Mouse (Mus musculus): Measurements from ENCODE around the gene Ubald2.
"Not testable (repeated sequence)": the region's sequence is repeated elsewhere in the genome, so short reads cannot be mapped to it uniquely, and the experiment has no call there.

The Ubald2 gene

DNA sequence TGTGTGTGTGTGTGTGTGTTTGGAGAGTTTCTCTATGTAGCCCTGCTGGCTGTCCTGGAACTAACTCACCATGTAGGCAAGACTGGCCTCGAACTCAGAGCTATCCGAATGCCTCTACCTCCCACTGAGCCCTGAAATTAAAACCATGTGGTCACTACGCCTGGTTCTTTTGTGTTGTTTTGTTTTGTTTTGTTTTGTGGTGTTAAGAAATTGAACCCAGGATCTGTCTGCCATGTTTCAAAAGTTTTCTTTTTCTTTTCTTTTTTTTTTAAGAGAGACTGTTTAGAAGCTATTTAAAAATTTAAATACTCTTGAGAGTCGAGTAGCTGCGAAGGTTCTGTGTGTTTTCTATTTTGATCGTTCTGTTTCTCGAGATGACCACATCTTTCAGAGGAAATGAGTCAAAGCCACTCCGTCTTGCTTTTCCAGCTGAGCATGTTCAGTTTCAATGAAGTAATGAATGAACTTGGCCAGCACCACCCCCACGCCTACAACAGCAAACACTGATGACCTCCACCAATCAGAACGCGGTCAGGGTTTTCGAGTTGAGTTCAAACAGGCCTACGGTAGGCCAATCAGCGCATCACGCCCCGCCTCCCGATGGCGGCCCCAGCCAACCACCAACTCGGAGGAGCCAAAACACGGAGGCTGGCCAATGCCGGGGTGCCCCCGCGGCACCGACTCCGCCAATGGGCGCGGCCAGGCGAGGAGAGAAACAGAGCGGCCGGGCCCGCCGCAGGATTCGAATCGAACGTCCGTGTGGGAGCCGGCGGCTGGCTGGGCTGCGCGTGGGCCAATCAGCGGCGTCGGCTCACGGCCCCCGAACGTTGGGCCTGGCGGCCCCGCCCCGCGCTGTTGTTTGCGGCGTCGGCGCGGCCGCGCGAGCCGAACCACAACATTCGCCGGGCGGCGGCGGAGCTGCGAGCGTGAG lies at the start of gene Ubald2:
Ubald2 (plus strand) TSS at position 739 of the 931 bp plus-strand sequence.
- in situ Hi-C loops (cut with MboI) = no loop called here

DNA sequence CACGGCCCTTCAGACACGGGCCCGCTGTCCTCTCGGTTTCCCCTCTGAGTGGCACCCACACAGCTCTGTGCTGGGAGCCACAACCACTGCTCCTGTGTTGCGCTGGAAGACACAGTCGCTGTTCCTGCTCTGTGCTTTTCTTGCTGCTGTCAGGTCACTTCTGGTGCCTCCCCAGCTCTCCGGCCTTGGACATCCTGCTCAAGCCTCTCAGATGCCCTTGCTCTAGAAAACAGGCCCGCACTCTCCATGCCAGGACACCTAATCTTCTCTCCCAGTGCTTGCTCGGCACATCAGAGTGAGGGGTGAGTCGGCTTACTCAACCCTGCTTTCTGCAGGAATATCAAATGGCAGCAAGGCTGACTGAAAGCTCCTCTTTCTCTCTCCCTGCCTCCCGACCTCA lies 49.7 kb upstream of the Ubald2 start:
- in situ Hi-C loops (cut with MboI) = no loop called here

DNA sequence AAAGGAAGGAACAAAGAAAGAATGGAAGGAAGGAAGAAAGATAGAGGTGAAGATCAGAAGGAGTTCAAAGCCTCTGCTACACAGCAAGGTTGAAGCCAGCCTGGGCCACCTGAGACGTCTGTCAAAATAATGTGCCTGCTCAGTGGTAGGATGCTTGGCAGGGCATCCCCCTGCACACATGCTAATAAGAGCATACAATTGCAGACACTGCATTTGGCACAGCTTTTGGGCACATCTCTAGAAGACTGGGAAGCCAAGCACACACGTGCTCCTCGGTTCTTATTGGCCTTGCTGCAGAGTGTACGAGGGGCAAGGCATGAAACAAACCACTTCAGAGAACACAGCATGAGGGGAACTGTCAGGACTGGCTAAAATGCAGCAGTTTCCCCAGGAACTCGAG lies 47.9 kb upstream of the Ubald2 start:
- in situ Hi-C loops (cut with MboI) = no loop called here

DNA sequence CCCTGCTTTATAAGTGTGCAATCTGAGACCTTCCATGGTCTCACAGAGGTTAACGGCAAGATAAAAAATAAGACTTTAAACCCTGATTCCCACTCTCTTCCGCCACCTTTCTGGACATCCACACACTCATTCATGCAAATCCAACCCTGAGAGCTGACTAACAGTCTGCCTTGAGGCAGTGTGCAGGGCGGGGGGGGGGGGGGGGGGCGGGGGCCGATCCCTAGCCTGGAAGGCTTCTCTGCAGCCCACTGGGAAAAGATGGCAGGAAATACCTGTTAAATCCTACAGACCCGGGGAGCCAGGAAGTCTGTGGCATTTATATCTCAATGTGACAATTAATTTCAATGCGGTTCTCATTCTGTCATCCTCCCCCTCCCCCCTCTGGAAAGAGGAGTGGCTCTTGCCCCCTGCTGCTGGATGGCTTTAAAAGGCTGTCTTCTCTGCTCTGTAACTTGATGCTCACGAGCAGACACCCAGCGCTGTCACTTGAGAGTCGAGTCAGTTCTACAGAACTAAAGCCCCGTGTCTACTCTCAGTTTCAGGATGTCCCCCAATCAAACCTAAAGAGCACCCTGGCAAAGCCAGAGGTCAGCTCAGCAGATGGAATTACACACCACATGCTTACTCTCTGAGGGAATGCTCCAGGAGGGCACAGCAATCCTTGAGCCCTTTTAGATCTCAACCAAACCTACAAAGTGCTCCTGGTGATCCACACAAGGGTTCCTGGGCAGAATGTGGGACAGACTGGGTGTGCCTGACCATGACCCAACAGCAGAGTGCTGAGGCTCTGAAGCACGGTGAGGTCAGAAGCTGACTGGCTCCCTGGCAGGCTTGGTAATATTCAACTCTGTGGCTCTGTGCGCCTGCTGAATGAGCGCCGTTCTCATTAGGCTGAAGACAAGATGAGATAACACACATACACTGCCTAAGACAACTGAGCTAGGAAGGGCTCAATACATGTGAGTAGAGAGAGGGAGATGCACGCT lies 46.5 kb upstream of the Ubald2 start:
- in situ Hi-C loops (cut with MboI) = no loop called here

DNA sequence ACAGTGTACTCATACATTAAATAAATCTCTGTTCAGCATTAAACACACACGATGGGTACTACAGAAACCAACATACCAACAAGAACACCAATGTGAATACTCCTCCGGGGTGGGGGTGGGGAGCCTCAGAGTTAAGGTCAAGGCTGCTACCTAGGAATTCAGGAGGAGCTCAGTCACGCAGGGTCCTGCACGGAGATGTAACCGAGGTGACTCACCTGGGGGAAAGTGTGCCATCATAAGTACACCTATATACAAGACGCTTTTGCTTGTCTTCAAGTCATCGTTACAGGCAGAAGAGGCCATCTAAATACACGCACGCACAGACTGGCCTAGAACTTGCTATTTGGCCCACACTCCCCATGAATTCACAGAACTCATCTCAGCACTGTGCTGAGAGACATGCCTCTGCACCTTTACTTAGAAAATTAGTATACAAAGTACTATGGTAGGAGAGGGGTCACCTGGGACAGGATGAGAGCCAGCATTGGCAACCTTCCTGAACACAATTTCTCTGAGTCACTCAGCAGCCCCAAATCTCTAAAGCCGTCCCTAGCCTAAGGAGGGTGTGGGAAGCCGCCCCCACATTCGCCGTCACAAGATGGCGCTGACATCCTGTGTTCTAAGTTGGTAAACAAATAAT lies 44.9 kb upstream of the Ubald2 start:
- in situ Hi-C loops (cut with MboI) = no loop called here

DNA sequence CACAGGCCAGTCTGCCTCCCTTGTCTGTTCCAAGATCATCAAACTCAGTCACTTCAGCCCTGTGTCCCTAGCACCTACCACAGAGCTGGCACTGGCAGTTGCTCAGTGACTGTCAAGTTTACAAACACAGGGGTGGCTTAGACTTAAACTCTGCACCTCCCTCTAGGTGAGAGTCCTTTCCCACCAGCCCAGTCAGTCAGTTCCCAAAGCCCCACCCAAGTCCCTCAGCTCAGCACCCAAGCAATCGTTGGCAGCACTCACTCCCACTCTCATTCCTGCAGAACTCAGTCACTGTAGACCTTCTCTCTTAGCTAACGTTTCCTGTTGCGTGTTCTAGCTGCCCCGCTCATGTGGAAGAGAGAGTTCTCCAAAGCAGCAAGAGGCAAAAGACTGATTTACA lies 39.1 kb upstream of the Ubald2 start:
- in situ Hi-C loops (cut with MboI) = loop anchor here (5.0 kb wide), 1 partner anchor 48 kb away; no protein-coding TSS in a partner anchor

DNA sequence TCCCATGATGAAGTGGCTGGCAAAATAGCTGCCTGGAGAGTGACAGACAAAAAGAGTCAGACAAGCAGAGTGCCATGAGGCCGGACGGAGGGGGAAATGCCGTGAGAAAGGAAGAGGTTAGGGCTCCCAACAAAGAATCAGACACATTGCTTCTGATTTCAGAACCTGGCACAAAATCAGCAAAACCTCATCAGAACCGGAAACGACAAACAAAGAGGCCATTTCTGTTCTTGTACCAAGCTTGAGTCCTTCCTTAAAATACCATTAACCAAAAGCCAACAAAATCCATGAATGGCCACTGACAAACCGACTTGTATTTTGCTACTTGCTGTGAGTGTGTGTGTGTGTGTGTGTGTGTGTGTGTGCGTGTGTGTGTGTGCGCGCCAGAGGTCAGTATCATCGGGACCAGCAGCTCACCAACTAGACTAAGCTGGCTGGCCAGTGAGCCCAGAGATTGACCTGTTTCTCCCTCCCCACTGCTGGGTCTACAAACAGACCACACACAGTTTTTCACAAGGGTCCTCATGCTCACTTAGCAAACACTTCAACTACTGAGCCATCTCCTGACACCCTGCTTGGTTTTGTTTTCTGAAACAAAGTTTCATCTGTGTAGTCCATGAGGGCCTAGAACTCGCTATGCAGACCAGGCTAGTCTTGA lies 37.5 kb upstream of the Ubald2 start:
- in situ Hi-C loops (cut with MboI) = loop anchor here (5.0 kb wide), 1 partner anchor 46 kb away; no protein-coding TSS in a partner anchor

DNA sequence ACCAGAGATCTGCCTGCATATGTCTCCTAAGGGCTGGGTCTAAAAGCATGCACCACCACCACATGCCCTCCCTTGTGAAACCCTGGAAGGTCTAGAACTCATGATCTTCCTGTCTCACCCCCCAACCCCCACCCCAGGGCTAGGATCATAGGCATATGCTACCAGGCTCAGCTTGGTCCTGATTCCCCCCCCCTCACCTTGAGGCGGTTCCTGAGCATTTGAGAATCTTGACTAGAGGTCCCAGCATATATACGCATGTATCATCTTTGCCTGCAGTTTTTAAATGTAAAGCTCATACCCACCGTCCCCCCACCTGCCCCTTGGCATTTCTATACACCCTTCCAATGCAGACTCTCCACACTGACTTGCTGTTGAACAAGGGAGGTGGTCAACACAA lies 37.0 kb upstream of the Ubald2 start:
- in situ Hi-C loops (cut with MboI) = loop anchor here (5.0 kb wide), 1 partner anchor 45 kb away; no protein-coding TSS in a partner anchor

DNA sequence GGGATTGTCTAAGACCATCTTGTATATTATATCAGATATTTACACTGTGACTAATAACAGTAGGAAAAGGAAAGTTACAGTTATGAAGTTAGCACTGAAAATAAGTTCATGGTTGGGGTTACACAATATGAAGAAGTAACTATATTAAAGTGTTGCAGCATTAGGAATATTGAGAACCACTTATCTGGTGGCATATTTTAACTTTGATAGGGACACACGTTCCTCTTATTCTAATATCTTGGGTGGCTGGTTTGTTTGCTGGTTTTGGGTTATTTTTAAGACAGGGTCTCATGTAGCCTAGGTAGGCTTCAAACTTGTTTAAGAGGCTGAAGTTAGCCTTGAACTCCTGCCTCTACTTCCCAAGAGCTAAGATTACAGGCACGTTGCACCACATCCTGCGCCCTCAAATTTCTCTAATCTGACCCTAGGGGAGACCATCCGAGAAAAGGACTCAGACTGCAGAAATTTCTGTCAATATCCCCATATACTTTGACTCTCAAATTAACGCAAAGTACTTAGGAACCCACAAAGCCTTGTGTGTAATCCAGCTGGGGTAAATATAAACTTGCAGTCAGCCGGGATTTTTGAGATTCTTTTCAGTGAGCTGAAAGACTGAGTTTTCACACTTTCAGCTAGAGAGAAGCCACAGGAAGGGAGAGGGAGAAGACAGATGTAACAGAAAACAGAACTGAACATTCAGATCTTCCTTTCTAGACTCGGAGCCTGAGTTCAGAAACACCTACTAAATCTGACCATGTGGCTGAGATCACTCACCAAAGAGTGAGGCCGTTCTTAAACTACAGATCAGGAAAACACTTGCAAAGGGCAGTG lies 36.2 kb upstream of the Ubald2 start:
- in situ Hi-C loops (cut with MboI) = loop anchor here (5.0 kb wide), 1 partner anchor 45 kb away; no protein-coding TSS in a partner anchor

DNA sequence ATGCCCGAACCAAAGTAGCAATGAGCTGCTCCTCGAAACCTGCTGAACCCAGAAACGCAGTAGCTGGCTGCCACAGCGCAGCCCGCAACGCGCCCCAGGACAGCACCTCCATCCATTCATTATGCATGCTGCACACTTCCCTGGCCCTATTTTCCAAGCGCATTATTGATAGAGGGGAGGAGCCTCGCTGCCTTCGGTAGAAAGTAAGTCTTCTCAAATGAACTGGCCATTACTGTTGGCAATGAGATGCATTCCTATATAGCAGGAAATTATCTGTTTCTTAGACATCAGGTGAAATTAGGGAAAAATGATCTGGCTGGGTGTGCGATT lies 35.6 kb upstream of the Ubald2 start:
- in situ Hi-C loops (cut with MboI) = loop anchor here (5.0 kb wide), 1 partner anchor 44 kb away; no protein-coding TSS in a partner anchor

DNA sequence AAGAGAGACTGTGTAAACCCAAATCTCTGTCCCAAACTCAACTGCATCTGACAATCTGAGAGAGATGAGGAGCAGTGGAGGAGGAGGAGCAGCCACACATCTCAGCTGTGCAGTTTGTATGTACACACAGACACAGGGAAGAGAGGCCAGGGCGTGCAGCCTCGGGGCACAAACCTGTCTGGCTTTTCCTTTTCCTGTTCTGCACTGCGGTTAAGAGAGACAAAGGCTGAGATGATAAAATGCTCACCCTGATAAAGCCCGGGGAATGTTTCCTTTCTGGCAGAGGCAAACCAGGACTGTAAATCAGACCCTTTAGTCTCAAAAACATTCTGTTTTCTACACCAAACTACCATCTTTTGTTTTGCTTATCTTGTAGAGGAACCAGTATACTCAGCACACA lies 33.3 kb upstream of the Ubald2 start:
- in situ Hi-C loops (cut with MboI) = no loop called here

DNA sequence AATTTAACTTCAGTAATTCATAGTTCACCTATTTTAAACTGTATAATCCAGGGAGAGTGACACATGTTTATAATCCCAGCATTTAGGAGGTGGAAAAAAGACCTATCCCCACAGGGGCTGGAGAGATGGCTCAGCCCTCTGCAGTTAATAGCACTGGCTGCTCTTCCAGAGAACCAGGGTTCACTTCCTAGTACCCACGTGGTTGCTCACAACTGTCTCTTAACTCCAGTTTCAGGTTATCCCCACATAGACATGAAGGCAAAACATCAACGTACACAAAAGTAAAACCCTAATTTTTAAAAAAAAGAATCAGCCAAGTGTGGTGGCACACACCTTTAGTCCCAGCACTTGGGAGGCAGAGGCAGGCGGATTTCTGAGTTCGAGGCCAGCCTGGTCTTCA lies 28.3 kb upstream of the Ubald2 start:
- in situ Hi-C loops (cut with MboI) = no loop called here

DNA sequence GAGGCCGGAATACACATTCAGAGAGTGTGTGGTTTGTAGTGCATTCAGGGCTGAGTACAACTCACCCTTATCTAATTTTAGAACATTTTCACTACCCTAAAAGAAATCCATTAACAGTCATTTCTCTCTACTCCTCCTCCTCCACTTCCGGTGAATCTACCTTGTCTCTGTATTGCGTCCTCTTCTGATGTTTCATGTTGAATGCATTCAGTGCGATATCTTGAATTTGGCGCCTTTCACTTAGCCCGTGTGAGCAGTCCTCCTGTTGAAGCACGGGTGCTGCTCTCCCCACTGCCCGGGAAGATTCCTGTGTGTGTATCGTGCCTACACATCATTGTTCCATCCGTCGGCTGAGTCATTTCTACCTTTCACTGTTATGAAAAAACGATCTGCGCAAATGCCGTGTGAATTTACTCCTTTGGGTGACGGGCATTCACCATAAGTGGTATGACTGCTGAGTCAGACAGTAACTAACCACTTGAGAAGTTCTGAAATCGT lies 27.6 kb upstream of the Ubald2 start:
- in situ Hi-C loops (cut with MboI) = no loop called here

DNA sequence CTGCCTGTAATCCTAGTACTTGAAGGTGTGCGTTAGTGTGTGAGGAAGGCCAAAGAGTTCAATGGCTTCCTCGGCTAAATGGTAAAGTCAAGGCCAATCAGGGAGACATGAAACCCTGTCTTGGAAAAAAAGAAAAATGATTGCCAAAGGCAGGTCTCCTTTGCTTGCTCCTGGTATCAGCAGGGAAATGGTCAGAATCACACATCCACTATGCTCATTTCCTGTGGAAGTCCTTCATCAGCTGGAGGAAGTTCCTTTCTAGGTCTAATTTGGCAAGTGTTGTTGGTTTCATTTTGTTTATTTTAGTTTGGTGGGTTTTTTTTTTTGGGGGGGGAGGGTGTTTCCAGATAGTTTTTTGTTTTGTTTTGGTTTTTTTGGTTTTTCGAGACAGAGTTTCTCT lies 24.9 kb upstream of the Ubald2 start:
- in situ Hi-C loops (cut with MboI) = no loop called here

DNA sequence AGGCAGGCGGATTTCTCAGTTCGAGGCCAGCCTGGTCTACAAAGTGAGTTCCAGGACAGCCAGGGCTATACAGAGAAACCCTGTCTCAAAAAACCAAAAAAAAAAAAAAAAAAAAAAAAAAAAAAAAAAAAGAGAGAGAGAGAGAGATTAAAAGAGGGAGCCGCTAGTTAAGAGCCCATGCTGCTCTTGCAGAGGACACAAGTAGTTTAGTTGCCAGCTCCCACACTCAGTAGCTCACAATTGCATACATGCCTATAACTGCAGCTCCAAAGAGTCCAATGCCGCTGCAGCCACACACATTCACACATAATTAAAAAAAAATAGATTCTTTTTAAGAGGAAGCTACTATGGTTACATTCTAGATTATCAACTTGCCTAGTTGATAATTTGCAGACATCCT lies 23.5 kb upstream of the Ubald2 start:
- in situ Hi-C loops (cut with MboI) = not testable (repeated sequence)

DNA sequence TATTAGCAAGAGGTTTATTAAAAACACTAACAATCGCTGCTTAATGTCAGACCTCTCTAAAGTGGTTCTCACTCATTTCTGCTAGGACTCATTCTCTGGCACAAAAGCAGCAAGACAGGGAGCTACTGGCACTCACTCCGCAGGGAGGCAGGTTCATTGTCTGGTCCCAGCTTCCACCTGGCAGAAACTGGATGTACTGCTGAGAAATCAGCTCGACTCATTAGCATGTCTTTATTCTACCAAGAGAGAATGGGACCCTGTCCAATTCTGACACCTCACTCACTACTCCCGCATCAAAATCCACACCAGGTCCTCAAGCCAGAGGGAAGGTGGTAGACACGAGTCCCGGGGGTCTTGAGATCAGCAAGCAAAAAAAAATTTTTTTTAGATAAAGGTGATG lies 22.3 kb upstream of the Ubald2 start:
- in situ Hi-C loops (cut with MboI) = no loop called here

DNA sequence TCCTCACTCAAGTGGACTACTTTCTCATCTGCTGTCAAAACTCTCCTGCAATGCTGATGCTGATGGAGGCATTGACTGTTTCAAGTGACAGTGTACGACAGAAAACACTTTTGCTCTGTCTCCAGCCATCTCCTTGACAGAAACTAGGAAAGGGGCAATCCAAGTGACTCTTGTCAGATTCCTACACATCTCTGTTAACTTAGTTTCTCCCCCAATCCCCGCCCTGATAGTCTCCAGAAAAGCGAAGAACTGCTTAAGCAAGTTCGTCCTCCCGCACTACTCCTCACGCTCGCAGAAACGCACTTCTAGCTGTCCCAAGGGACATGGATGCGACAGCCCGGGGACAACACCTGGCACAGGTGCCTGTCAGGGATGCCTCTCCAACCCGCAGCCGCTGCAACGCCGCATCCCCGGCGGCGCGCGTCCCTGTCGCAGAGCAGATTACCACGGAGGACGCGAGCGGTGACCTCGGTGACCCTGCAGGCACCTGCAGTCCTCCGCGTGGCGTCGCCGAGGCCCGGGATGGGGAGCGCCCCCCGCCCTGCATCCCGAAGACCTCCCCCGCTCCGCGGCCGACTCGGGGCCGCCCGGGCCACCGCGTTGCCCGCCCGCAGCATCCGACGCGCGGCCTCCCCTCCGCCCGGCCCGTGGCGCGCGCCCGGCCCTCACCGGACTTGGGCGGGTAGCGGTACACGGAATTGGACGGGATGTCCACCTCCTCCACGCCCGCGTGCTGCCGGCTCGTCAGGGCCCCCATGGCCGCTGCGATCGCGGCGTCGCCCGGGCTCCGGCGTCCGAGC lies 21.7 kb upstream of the Ubald2 start:
- in situ Hi-C loops (cut with MboI) = no loop called here

DNA sequence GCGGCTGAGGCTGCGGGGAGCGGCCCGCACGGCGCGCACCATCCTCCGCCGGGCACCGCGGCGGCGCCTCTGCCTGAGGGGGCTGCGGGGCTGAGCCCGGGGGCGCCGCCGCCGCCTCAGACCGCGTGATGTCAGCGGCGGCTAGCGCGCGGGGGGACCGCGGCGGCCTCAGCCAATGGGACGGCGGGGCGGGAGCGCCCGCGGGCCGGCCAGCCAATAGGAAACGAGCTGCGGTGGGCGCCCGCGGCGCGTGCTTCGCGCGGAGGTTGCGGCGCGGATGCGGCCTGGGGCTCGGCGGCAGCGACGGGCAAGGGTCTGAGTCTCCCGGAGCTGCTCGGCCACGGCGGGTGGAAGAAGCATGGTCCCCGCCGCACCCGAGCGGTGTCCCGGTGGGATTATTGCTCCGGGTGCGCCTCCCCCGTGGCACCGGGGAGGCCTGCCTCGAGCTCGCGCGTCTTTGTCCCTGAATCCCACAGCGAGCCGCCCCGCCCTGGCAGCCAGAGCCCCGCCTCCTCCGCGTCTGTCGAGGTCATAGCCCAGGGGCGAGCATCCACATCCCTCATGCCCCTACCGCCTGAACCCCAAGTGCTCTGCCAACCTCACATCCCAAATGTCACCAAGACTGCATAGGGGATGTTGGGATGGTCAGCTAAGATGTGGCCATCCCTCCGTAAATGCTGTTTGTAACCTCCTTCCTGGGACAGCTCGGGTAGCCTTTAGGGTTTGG lies 20.8 kb upstream of the Ubald2 start, which contains the start of gene Rnf157:
Rnf157 (minus strand) TSS at position 129 of the 727 bp plus-strand sequence.
- in situ Hi-C loops (cut with MboI) = no loop called here

DNA sequence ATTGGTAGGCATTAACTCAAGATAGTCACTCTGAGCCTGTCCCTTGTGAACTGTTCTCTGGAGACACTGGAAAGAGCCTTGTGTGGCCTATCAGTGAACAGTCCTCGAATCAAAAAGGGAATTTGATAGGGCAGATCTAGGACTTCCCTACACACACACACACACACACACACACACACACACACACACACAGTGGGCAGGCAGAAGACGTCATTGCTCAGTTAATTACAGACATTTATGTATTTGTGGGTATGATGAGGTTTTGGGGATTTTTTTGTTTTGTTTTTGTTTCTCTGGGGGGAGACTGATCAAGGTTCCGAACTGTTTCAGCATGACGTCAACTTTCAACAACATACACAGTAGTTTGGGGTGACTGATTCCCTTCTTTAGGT lies 20.3 kb upstream of the Ubald2 start:
- in situ Hi-C loops (cut with MboI) = no loop called here
